Mouse (Mus musculus): ENCODE results near the gene Frmpd2.

The Frmpd2 gene

DNA sequence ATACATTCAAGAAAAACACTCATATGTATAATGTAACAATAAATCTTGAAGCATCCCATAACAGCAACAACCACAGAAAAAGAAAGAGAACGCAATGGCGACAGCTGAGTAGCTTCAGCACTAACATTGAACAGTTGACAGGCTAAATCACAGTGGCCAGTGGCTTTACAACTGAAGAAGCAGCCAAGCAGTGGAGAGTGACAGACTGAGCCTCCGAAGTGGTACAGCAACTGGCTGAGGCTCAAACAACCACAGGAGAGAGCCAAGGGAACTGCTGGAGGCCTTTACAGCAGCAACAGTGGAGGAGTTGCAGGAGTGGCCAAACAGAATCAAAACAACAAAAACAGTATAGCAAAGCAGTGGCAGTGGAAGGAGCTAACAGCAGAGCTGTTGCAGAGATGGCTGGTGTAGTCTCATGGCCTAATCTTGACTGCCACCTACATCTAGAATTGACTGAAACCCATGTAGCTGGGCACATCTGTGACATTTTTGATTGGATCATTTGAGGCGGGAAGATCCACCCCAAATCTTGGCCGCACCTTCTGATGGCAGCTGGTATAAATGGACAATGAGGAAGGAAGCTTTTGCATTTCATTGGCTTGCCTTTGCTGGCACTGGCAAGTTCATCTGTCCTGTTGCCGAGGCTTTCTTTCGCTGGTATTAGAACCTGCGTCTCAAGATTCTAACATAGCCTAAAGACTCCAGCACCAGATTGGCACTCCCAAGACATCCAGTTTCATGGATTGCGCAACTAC, 127.1 kb downstream of the Frmpd2 start:
- in situ Hi-C loops (cut with MboI, MseI) = no loop called here

DNA sequence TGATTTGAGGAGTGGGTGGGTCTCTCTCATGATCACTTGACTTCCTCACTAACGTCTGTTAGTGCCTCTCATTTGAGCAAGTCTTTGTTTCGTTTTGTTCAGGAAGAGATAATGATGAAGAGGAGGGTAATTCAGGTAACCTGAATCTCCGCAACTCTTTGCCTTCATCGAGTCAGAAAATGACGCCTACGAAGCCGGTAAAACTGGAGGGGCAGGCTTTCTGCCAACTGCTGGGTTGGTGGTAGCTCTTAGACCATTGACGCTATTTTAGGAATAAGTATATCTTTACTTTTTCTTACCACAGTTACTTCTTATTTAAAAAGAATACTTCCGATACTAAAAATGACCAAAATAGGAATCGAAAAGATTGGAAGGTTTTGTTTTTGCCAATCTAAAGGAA, 135.9 kb downstream of the Frmpd2 start:
- in situ Hi-C loops (cut with MboI, MseI) = no loop called here
